Mouse (Mus musculus) kidney, postnatal 36 days (tissue): Measurements from ENCODE around the gene Nr2f2.
A peak's percentile ranks its signal among the peaks of the same experiment; 100 is the strongest.

Experiments
- DNase-seq, 2 experiments: peaks; one replicate each; pipeline ENCODE4 v3.0.0; 2021 to 2022; ENCODE audit warnings: mixed read lengths in 2 of 2

Gene Nr2f2

DNA sequence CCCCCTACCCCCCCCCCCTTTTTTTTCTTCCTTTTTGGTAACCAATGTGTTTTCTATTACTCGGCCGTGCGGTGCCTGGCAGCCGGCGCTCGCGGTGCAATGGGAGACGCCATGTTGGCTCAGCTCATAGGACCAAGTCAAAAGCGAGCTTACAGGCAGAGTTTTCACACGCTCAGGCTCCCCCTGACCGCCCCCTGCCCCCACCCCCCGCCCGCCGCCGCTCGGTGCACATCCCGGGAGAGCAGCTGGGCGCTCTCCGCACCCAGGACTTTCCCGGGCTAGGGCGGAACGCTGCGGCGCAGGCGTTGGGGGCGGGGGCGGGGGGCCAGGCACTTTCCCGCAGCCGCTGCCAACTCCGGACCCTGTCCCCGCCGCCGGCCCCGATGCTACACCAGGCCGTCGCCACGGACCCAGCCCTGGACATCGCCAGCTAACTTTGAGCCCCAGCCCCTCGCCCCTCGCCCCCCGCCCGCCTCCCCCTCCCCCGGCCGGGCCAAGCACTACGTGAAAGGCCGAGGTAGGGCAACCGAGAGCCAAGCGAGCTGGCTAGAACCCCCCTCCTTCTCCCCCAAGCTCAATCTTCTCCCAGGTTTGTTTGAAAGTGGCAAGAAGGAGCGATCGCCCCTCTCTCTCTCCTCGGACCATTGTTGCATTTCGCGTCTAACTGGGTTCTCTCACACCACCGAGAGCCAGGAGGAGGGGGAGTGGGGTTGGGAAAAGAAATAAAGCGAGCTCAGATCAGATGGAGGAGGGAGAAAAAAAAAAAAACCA lies 15.6 kb downstream of the Nr2f2 start:
- peak in 1 of 2 experiments; percentile 73 for DNase-seq

DNA sequence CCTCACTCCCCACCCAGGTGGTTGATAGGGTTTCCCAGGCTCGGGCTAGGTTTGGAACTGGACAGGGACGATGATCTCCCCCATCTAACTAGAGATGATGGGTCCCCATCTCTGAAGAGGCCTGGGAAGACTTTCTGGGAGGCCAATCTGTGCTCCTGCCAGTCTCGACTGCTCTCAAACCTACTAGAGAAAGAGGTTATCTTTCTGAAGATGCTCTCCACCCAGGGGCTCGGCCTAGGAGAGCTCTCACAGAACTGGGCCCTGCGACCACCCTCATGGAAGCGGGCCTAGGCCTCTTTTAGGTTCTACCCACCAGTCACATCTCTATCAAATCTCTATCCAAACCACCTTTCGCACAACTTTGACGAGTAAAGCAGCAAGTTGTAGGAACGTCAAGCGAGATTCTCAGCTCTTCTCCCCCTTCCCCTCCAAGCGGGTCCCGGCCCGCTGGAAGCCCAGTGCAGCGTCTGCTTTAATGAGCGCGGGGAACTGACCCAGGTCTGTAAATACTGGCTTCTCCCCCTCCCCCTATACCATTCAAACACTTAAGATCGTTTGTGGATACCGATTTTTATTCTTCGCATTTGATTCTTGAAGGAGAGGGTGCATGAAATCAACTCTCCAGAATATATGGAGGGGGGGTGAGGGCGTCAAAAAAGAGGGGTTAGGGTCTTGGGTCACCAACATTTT lies 16.4 kb downstream of the Nr2f2 start:
- DNase-seq: peak in 1 of 2 experiments; percentile 25

DNA sequence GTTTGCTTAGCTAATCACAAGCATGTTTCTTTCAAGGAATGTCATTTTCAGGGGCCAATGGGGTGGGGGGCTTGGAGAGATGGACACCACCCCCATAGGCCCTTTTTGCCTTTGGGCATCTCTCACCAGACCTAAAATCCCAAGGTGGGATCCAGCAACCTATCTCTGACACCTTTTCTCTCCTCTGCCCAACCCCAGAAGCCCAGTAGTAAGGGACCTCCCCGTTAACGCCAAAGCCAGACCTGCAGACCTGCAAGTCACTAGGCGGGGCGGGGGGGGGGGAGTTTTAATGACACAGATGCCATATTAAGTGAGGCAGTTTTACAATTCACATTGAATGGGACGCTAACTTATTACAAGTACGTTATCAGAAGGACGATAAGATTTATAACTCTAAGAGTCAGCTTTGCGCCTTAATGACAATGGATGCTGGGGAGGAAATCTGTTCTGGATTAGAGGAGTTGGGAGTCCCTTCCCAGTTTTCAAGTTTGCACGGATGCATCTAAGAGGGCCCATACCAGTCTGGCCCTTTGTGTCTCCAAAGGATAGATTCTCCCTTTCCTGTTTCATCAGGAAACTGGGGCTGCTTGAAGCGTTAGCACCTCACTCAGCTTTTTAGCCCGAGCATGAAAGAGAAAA lies 17.4 kb downstream of the Nr2f2 start:
- DNase-seq: no peak

DNA sequence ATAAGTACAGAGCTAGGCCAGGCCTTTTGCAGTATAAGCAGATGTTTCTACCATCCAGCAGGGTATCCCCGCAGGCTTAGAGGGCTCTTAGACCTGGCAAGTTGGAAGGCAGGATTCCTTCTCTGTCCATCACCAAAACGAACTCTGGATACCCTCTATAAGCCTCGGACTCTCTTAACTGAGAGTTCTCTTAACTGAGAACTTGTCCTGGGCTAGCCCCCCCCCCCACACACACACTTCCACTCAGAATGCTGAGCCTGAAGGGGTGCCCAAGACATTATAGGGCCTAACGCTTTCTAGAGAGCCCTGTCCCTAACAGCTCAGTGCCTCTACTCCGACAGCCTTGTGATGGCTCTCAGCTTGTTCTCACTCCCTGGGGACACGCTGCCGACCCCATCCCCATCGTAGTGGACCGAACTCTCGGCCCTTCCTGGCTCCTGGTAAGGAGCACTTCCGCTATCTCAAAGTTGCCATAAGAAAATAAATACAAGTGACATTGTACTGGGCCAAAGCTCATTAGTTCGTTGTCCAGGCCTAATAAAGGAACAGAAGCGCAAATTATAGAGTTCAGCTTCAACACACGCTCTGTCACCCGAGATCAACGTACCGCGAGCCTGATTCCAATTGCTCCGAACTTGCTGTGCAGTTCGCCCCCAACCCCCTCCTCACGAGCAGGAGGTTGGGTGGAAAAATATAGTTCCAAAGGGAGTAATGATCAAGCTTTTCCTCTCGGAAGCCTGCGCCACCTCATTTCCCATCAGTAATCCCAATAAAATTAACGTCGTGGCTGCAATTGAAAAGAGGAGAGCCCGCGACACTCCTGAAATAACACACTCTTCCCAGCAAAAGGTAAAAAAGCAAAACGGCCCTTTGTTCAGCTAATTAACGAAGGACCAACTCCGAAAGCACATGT lies 18.2 kb downstream of the Nr2f2 start:
- peak in 1 of 2 experiments; percentile 40 for DNase-seq

DNA sequence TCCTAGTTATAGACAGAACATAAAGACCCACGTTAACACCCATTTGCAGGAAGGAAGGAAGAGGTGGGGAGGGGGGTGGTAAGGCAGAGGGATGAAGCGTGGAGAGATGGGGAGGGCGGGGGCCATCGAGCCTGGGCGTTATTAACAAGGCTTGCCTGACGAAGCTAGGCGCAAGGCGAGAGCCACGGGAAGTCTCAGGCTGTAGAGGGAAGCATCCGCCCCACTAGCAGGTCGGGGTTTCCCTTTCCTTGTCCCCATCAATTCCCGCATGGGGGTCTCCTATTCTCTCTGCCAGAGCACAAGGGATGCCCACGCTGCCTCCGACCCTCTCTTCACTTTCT lies 18.9 kb downstream of the Nr2f2 start:
- peak in 1 of 2 experiments; percentile 51 for DNase-seq

DNA sequence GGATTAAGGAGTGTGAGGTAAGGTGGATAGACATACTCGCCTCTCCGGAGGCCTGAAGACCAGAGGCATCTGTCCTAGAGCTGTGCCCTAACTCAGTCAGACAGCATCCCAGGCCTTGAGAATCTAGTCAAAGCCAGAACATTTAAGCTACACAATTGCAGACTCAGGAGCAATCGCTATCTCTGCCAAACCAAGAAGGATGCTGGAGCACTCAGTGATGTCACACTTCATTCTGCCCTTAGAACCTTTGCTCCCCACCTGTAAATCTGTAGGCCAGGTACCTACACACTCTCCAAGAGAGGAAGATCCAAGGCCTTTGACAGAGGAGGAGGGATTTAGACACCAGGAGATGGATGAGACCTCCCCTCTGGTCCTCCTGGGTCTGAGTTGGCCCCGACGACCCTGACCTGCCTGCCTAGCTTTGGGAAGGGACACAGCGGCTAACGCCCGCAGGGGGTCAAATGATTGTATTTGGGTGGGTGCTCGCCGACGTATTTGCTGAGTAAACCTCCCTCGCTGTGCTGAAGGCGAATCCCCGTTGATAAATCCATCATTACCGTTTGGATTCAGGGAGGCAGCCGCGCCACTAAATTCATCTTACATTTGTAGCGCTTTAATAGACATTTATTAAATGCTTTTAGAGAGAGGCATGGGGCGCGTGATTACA lies 19.5 kb downstream of the Nr2f2 start:
- DNase-seq: peak in 1 of 2 experiments; percentile 25

DNA sequence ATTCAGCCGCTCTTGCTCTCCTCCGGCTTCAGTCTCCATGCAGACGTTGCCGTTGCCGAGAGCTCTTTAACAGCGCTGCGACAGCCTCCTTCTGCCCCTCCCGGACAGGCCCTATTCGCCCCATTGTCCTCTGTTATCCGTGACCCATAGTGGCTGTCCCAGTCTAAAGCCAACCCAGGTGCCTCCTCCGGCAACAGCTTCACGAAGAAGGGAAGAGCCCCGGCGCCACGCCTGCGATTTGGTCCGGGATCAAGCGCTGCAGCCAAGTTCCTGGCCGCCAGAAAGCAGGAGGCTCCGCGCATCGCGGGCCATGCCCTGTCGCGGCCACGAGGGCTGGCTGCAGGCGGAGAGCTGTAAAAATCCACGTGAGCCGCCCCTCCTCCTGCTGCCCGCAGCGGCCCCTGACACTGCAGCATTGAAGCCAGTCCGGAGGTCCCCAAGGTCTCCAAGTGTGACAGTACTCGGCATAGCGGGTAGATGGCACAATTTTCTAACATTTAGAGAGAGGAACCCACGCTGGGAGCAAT lies 20.5 kb downstream of the Nr2f2 start:
- peak; percentile 90 to 94 for DNase-seq

DNA sequence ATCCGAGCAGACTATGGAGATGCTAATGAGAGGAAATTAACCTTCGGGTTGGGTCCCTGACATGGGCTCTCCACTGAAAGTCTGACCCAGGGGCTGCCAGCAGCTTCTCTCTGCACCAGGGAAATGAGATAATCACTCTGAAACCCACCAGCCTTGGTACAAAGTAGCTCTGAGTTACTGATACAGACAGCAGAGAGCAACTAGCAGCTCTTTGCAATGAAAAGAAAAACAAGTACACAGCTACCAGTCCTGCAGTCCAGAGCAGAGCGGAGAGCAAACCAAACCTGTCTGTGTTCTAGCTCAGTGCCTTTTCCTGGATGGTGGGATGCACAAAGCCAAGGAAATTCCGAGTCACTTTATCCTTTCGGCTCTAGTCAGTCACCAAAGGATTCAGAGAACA lies 23.1 kb downstream of the Nr2f2 start:
- no peak for DNase-seq

DNA sequence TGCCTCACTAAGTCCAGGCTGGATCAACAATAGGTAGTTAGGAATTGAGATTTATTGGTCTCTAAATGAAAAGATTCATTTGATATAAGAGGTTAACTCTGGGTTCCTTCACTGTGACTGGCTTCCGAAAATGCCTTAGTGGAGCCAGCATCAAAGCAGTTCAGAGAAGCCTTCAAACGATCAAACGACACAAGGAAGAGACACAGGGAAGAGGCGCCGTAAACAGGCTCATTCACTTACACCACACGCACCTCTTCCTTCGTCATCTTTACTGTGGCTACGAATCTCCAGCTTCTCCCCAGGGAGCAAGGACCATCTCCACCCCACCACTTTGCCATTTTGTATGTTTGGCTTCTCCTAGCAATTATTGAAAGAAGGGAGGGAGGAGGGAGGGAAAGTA lies 23.8 kb downstream of the Nr2f2 start:
- DNase-seq: no peak

DNA sequence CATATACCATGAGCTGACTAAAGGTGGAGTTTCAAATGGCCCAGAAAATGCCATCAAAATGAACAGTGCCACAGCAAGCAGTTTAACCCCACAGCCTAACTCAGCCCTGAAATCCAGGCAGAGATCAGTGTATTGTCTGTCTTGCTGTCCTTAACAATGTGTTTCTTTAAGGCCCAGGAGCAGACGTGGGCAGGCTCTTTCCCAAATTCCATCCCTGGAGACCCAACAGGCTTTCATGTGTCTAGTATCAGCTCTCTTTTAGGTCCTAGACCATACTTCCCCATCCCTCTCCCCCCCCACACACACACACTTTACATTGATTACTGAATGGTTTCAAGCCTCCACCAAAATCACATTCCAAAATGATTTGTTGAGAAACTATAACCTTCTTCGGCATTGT lies 24.5 kb downstream of the Nr2f2 start:
- DNase-seq: no peak

DNA sequence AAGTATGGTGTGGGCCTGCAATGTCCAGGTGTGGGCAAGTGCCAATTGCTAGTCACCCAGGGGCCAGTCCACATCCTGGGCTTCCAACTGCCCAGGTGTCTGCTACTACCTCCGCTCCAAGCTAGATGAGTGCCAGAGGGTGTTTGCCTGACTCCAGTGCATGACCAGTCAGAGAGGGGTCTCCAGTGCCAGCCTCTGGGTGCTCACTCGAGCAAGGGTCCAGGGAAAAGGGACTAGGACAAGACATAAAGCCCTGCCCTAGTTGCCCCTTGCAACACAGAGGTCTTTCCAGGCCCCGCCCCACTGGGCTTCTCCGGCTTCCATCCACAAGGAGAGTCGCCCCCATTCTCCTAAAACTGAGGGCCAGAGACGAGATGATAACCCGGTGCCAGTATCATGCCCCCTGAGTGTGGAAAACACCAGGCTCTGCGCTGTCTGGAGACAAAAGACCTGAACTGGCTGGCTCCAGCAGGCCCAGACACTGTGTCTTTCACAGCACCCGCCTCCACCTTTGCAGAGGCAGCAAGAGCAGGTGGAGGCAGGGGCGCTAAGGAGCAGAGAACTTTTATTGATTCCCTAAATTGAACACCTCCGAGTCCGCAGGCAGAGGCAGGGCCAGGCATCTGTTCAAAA lies 26.4 kb downstream of the Nr2f2 start:
- DNase-seq: no peak

DNA sequence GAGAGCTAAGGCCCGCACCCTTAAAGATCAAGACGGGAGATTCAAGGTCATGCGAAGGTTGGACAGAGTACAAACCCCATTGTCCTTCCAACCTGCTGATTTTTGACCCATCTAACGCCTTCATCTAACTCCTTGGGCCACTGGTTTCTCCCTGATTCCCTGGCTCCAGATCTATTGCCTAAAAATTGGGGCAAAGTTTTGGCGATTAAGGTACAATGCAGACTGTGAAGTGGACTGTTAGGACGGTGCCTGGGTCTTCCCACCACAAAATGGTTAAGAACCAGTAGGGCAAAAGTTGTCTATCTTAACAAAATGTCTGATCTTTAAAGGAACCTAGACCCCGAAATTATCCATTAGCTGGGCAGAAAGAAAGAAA lies 28.3 kb downstream of the Nr2f2 start:
- DNase-seq: no peak

DNA sequence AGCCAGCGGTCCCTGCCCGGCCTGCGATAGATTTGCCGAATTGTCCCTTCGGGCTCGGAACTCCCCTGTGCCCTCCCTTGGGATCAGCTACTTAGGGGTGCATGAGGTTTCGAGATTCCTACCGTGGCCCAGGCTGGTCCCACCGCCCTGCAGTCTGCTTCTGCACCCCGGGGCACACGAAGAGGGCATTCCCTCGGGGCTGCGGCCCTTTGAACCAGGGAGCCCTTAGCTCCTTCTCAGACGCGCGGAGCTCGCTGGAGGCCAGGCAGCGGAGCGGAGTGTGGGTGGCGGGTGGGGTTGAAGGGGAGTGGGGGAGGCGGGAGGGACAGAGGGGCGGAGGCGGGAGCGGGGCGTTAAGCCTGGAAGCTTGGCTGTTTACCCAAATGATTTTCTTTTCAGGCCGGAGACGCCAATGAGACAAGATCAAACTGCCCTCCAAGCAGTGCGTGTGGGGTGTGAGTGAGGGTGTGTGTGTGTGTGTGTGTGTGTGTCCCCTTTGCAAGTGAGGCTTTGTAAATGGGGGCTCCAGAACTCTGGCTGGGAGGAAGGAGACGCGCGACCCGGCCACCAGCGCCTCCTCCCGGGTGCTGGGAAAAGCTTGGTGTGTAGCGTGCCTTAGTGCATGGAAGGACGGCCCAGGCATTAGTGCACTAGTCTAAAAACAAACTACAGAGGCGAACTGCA lies 28.8 kb downstream of the Nr2f2 start:
- peak in 1 of 2 experiments; percentile 61 for DNase-seq

DNA sequence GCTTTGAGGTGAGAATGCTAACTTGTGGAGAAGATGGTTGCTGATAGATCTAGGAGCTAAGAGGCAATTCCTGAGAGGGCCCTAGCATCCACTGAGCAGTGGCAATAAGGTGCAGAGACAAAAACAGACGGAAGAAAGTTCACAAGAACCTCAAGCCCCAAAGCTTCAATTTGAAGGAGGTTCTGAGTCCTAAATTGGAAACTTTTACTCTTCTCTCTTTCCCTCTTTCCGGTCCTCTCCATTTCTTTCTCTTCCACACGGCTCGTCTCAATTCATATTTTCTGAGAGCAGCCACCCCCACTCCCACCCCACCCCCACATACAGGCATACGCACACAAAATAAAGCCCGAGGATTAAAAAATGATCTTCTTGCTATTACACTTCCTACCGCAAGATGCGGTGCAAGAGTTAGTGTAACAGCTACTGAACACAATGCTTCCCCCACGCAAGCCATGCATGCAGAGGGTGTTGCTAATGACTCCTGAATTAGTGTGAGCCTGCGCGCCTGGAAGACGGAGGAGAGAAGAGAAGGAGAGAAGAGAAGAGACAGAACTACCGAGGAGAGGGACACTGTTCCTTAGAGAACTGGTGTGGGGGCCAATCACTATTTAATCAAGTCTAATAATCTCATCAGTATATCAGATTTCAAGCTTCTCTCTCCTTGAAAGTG lies 29.8 kb downstream of the Nr2f2 start:
- peak in 1 of 2 experiments; percentile 22 for DNase-seq

DNA sequence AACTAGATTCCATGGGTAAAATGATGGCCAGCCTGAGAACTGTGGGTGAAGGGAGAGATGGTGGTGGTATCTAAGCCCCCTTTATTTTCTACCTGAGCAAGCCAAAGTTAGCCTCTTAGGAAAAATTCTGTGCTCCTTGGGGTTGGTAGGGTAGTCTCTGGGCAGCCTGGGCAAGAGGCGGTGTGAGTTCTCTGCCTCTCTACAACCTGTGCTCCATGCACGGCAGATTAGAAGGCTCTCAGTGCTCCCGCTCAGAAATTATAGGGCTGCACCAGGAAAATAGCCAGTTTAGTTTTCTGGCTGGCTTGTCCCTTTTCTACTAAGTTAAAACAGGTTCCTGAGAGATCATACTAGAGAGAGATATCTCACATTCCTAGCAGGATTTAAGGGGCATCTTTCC lies 30.4 kb downstream of the Nr2f2 start:
- no peak for DNase-seq

DNA sequence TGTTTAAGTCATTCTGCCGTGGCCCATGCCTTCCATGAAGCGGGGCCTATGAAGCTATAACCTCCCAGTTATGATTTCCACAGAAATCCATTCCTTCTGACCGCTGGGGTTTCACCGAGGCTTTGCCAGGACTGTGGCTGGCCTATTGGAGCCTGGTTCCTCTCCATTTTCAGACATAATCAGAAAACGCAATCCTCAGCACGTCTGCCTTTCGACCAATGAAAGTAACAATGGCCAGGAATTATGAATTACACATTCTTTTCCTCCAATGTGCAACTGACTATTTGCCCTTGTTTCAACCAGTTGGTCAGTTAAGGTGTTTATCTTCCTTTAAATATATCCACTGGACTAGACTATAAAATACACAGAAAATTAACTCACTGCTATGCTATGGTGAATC lies 31.1 kb downstream of the Nr2f2 start:
- DNase-seq: no peak

DNA sequence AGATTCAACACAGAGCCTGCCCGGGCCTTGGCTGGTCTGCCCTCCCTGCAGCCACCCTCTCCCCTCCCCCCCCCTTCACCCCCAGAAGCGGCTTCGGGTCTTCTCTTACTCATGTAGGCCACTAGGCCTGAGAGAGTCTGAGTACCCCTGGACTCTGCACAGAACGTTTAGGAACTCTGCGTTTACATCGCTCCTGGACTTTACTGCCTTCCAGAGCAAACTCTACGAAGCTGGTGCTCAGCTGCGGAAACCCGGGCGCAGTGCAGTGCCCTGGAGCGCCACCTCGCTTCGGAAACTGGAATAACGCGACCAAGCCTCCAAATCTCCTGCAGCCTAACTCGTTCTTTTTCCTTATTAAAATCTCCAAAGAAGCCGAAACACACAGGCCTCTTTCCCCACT lies 31.7 kb downstream of the Nr2f2 start:
- peak; percentile 83 to 92 for DNase-seq

DNA sequence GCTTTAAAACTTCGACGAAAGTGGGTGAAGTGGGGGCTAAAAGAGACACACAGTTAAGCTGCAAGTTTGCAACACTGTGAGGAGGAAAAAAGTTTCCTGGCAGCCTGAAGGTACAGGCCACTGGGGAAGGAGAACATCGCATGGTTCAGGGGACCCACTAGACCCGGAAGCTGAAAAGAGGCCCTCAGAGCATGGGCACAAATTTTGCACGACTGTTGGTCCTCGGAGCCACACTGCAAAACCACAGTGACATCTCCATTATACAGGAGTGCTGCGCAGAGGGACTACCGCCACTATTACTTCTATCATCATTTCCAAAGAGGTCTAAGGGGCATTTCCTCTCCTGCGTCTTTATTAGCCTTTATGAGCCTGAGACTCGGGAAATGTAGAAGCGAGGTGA lies 32.7 kb downstream of the Nr2f2 start:
- DNase-seq: no peak

DNA sequence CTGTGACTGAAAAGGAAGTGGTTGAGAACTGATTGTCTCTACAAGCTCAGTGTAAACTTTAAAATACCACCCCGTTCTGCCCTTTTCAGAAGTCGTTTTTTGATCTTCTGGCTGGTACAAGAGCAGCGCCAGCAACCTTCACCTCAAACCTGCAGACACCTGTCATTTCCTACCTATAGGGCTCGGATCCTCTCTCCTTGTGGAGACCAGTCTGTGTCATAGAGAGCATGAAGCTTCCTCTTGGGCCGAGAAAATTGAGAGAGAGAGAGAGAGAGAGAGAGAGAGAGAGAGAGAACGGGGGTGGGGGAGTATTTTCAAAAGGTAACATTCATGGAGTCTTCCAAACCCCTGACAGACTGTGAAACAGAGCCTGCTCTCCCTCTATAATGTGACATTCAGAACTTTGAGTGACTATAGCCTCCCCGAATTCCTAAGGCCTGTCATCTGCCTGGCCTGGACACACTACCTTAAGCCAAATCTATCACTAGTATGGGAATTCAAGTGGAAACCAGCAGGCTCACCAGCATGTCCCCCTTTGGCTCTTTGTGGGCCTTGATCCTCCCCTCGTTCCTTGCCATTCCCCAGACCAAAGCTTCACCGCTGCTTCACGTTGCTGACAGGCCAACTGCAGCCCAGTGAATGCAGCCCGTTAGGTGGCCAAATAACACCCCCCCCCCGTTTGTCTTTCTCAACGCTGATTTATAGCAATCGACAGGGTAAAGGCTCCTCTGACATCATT lies 33.4 kb downstream of the Nr2f2 start:
- no peak for DNase-seq
